Mouse (Mus musculus) layer of hippocampus, adult 18-20 months (tissue): ENCODE results near the gene Dock2. TPM values are rescaled to one million over a fixed set of nuclear protein-coding genes. Genes with fewer than 3 reads are reported as not detected.
"Not testable (repeated sequence)": the region's sequence is repeated elsewhere in the genome, so short reads cannot be mapped to it uniquely, and the experiment has no call there.

Experiments used
- DNase-seq, 2 experiments: peaks; one replicate each; pipeline ENCODE4 v3.0.0; 2022; ENCODE audit warnings: low spot score in 2 of 2
- total RNA-seq, 2 experiments: library from RNA; stranded (reverse); gene quantifications; 2 replicates each; pipeline ENCODE4 v1.2.3; 2021

The Dock2 gene
- total RNA-seq, 2 experiments from 2014 or later = 3.2 to 3.4 TPM

DNA sequence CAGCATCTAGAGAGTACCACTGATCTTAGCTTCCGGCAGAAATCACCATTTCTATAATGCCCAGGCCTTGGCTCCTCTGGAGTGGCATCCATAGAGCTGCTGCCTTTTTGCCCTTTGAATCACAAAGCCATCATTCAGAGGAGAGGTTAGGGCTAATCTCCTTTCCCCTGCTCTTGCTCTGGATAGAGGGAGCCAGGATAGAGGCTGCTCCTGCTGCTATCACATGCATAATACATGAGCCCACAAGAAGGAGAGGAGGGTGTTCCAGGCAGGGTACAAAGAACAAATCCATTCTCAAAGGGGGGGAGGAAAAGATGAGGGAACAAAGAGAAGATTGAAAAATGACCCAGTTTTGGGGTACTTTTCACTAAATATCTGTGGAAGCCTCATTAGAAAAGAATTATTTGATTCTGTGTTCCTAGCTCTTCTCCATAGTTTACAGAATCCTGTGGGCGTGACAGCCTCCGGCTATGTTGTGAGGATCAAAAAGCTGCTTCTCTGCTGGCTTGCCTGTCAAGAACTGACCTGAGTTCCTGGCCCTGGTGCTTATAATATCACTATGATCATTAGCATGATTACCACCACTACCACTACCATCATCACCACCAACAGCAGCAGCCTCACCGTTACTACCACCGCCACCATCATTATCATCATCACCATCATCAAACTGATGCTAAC, 485.9 kb downstream of the Dock2 start:
- DNase-seq = no peak

- no peak for DNase-seq
Observed at GRCm38 (mm10) chr11:34291304-34291703, 492.4 kb downstream of the Dock2 start.

- no peak for DNase-seq
Observed at GRCm38 (mm10) chr11:34290708-34291107, 493.0 kb downstream of the Dock2 start.

- no peak for DNase-seq
Observed at GRCm38 (mm10) chr11:34290265-34290664, 493.4 kb downstream of the Dock2 start.

DNA sequence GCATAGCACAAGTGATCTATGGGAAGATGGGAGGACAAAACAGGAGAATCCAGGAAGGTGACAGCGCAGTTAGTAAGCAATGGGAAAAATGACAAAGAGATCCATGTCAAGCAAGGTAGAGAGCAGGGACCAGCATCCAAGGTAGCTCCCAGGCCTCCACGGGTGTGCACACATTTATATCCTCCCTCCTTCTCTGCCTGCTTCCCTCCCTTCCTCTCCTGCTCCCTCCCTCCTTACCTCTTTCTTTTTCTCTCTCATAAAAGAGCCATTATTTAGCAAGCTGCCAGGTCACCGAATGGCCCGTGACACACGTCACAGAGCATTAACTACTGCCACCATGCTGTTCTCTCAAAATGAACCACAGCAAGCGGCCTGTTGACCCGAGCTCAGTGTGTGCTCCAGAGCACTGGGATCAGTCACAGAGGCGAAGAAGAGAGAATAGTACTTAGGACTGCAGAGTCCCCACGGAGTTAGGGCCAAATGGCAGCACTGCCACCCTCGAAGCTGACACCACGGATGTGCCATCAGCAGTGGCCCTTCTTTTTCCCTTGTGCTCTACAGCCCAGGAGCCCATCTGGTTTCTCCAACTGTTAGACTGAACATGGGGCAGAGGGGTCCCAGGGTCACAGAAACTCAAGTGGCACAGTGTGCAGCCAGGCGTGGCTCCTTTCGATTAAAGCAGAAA, 499.4 kb downstream of the Dock2 start:
- DNase-seq = no peak

- DNase-seq = no peak
Observed at GRCm38 (mm10) chr11:34277047-34277445, 506.6 kb downstream of the Dock2 start.

GRCm38 (mm10) chr11:34276363-34277046, 507.2 kb downstream of the Dock2 start:
- peak in 1 of 2 experiments; percentile 27 for DNase-seq

GRCm38 (mm10) chr11:34275941-34276340, 507.8 kb downstream of the Dock2 start:
- no peak for DNase-seq

GRCm38 (mm10) chr11:34272016-34272415, 511.7 kb downstream of the Dock2 start:
- DNase-seq = peak in 1 of 2 experiments; percentile 8

DNA sequence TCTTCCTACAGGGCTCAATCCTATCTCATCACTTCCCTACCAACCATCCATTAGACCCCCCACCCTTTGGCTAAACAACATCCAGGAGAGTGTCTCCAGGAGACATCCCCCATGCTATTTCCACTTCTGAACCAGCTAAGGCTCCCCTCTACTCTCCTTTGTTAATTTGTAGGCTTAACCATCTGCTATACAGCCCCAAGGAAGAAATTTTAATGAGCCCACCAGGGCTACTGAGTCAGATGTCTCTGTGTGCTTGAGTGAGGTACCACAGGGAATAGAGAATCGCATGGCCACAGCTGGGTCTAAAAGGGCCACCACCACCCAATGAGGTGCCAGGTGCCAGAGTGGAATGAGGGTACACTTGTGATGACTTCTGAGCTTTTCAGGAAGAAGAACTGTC, 519.6 kb downstream of the Dock2 start:
- DNase-seq = no peak

GRCm38 (mm10) chr11:34258849-34259469, 524.7 kb downstream of the Dock2 start:
- DNase-seq = peak in 1 of 2 experiments; percentile 21

DNA sequence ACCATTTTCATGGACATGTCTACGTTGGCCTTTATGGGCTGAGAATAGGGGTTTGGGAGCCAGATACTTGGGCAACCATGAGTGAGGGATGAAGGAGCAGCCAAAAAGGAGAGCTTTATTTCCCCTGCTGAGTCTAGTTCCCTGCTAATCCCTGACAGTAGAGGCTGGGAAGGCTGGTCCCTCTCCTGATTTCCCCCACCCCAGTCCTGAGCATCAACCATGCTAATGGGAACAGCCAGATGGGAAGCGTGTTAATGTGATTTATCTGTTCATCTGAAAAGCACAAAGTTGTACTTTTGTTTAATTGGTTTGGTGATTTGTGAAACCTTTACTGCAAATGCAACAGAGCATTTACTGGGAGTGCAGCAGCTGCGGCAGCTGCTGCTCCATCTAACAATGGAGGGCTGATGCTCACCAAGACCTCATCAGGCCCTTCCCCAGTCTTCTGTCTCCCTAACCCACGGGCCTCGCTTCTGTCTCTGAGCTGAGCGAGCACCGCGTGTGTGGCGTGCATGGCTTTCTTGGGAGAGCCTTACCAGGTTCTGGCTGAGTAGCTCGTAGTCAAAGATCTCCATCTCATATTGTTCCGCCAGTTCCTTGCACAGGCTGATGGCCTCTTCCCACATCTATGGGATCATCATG, 526.0 kb downstream of the Dock2 start:
- DNase-seq = no peak

DNA sequence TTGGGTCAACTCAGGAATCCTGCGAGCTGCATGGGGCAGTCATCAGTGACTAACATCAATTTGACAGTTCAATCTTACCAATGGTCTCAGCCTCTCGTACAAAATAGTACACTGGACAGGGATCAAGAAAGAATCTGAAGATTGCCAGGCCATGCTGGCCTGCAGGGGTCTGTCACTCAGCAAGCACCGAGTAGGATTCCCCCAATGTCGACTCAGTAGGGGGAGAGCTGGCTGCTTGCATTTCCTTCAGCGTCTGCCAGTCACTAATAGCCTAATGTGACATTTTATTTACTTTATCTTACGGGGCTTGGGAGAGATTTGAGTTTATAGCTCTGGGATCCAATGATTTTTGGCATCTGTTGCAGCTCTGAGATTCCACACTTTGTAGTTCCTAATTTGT, 540.7 kb downstream of the Dock2 start:
- no peak for DNase-seq

GRCm38 (mm10) chr11:34240252-34240651, 543.4 kb downstream of the Dock2 start:
- no peak for DNase-seq

GRCm38 (mm10) chr11:34239691-34240090, 544.0 kb downstream of the Dock2 start:
- DNase-seq = no peak

GRCm38 (mm10) chr11:34236885-34237284, 546.8 kb downstream of the Dock2 start:
- no peak for DNase-seq

GRCm38 (mm10) chr11:34236091-34236759, 547.5 kb downstream of the Dock2 start:
- DNase-seq = peak in 1 of 2 experiments; percentile 44

- DNase-seq = peak; percentile 56 to 88
Observed at GRCm38 (mm10) chr11:34228758-34229364, 554.8 kb downstream of the Dock2 start.

DNA sequence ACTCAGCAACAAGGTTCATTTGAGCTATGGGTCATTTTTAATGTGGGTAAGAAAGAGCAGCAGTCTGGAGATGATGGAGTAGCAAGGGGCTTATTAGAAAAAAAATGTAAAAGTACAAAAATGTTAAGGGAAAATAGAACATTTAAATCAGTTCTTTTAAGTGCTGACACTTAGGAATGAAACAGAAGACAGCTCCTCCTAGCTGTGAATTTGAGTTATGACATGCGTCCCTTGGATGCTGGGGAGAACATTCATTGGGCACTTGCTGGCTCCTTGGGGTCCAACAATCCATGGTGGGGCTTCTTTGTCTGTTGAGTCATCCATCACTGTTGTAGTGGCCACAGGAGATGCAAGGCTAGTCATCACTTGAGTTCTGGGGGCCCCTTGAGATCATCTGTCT, 556.5 kb downstream of the Dock2 start:
- no peak for DNase-seq

GRCm38 (mm10) chr11:34220596-34220995, 563.1 kb downstream of the Dock2 start:
- not testable (repeated sequence) for DNase-seq
